Comparison of ENCODE assay signal across 7 mouse cellular contexts in the genomic region with DNA sequence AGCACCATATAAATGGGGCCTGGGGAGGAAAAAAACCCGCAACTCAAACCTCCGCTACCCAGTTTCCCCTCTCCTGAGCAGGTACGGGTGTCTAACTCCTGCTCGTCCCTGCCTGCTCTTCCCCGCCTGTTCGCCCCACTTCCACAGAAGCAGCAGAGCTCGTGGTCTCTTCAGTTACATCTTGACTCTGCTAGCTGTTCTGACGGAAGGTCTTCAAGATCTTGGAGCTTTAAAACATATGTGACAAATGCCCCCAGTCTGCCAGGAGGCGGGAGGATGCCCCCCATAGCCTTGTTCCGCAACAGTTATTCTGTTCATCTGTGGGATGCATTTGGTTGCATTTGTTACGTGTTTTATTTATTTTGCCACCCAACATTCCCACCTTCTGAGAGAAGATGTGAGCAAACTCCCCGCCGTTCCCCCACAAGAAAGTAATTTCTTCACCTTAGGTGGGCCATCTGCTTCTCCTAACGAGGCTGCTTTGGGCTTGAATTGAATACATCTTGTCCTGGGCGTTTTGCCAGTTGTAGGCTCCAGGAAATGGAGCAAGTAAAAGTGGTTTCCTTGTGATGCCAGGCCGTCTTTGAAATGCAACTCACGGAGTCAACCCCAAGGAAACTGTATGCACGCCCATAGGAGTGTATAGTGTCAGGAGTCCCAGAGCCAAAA. TPM values are rescaled to one million over a fixed set of nuclear protein-coding genes. Genes with fewer than 3 reads are reported as not detected.
DNase-seq lines count a peak whose midpoint lies in the region; ATAC-seq and TF ChIP-seq lines count a peak whose summit lies in the region.

No protein-coding gene starts in this region.

- H3K27ac ChIP-seq in midbrain, embryonic 14.5 days (replicated peaks; ENCODE audit: low read depth, low read length) = no peak overlapping the region
- no peak overlapping the region for H3K27ac ChIP-seq in midbrain, embryonic 13.5 days
- H3K27ac ChIP-seq in liver, postnatal 0 days (ENCODE audit: low read depth) = peak overlapping the region; percentile 62

- H3K4me2 ChIP-seq in midbrain, embryonic 14.5 days (ENCODE audit: low read length) = no peak overlapping the region
- H3K4me2 ChIP-seq in midbrain, embryonic 13.5 days (replicated peaks) = no peak overlapping the region
- H3K4me2 ChIP-seq in liver, postnatal 0 days (ENCODE audit: low read depth, low read length) = 0 out of 2 replicates have a peak overlapping the region, but pooled peaks have one; percentile 1

- no peaks in the 10 kb centered on the region for H3K36me3 ChIP-seq in midbrain, embryonic 14.5 days (ENCODE audit: control insufficient read depth, insufficient read depth, low read length)
- no peaks in the 10 kb centered on the region for H3K36me3 ChIP-seq in midbrain, embryonic 13.5 days
- no peaks in the 10 kb centered on the region for H3K36me3 ChIP-seq in liver, postnatal 0 days (replicated peaks; ENCODE audit: insufficient read depth, low read length)

- H3K4me3 ChIP-seq in midbrain, embryonic 14.5 days (replicated peaks; ENCODE audit: low read depth, low read length) = no peak overlapping the region
- H3K4me3 ChIP-seq in midbrain, embryonic 13.5 days (replicated peaks) = no peak overlapping the region
- H3K4me3 ChIP-seq in liver, postnatal 0 days (ENCODE audit: low read depth, low read length) = peak overlapping the region; percentile 9

- H3K9ac ChIP-seq in midbrain, embryonic 14.5 days (replicated peaks; ENCODE audit: low read length) = no peak overlapping the region
- H3K9ac ChIP-seq in midbrain, embryonic 13.5 days (replicated peaks) = no peak overlapping the region
- H3K9ac ChIP-seq in liver, postnatal 0 days (replicated peaks) = no peak overlapping the region

- WGBS in midbrain, embryonic 14.5 days = 72% methylated on average over 18 of the region's 18 CpGs
- WGBS in midbrain, embryonic 13.5 days = 64% methylated on average over 18 of the region's 18 CpGs
- WGBS in liver, postnatal 0 days (ENCODE audit: insufficient replicate concordance) = 49% methylated on average over 18 of the region's 18 CpGs

- ATAC-seq in midbrain, embryonic 14.5 days (ENCODE audit: low FRiP score, low TSS enrichment) = no peak
- ATAC-seq in midbrain, embryonic 13.5 days = no peak
- no peak for ATAC-seq in liver, postnatal 0 days

- intact Hi-C loops in gastrocnemius, postnatal 14 days (cut with DNase I; ENCODE audit: low total_unique reads) = loop anchor here (10.0 kb wide), 1 partner anchor 359 kb away; no protein-coding TSS in a partner anchor

- 0 out of 2 replicates have a peak, but pooled peaks cover 3% of the 10 kb centered on the region for H3K4me1 ChIP-seq in midbrain, embryonic 14.5 days (ENCODE audit: control insufficient read depth, insufficient read depth, low read length)
- H3K4me1 ChIP-seq in midbrain, embryonic 13.5 days (replicated peaks) = 0 out of 2 replicates have a peak, but pooled peaks cover 4% of the 10 kb centered on the region
- no peaks in the 10 kb centered on the region for H3K4me1 ChIP-seq in liver, postnatal 0 days (ENCODE audit: insufficient read depth)

- H3K9me3 ChIP-seq in midbrain, embryonic 14.5 days (ENCODE audit: control insufficient read depth, low read length) = no peaks in the 10 kb centered on the region
- no peaks in the 10 kb centered on the region for H3K9me3 ChIP-seq in midbrain, embryonic 13.5 days
- no peaks in the 10 kb centered on the region for H3K9me3 ChIP-seq in liver, postnatal 0 days (ENCODE audit: low read length)

- TF ChIP-seq CTCF in liver, postnatal 0 days (IDR thresholded peaks at IDR 0.05; ENCODE audit: low read depth) = no peak

- H3K27me3 ChIP-seq in midbrain, embryonic 14.5 days (ENCODE audit: control insufficient read depth, insufficient read depth, low read length) = no peaks in the 10 kb centered on the region
- no peaks in the 10 kb centered on the region for H3K27me3 ChIP-seq in midbrain, embryonic 13.5 days
- no peaks in the 10 kb centered on the region for H3K27me3 ChIP-seq in liver, postnatal 0 days (ENCODE audit: insufficient read depth, low read length)

- DNase-seq in midbrain, embryonic 14.5 days = peak; percentile 66
- DNase-seq in cerebellum, adult 8-10 months = peak; percentile 65
- DNase-seq in frontal cortex, postnatal 36 days (ENCODE audit: low spot score in 2 of 2) = peak; percentile 71 to 80
- DNase-seq in liver, postnatal 0 days = peak; percentile 33
- DNase-seq in adipocyte (ENCODE audit: low spot score) = no peak
- no peak for DNase-seq in gastrocnemius, postnatal 14 days

- no peak for TF ChIP-seq EP300 in liver, postnatal 0 days (IDR thresholded peaks at IDR 0.05; ENCODE audit: low read depth)

RNA-seq across cellular contexts. Expression of a gene that starts 19.8 kb away (rescaled TPM):
- polyA plus RNA-seq in midbrain, embryonic 14.5 days (2014; fragmentation: Nextera tagmentation; extraction: Ambion mirVana) = 4.3 and 9.6 TPM in 2 replicates
- 2.5 and 3.3 TPM in 2 replicates for polyA plus RNA-seq in midbrain, embryonic 13.5 days (2015; fragmentation: Nextera tagmentation; extraction: Ambion mirVana)
- polyA plus RNA-seq in liver, postnatal 0 days (2015; fragmentation: Nextera tagmentation; extraction: Ambion mirVana) = 1.6 TPM in 2 replicates
- total RNA-seq in gastrocnemius, postnatal 14 days (2021) = not detected

RNA-seq across cellular contexts. Expression of a gene that starts 51.8 kb away (rescaled TPM):
- polyA plus RNA-seq in midbrain, embryonic 14.5 days (2014; fragmentation: Nextera tagmentation; extraction: Ambion mirVana) = 41.6 and 52.2 TPM in 2 replicates
- polyA plus RNA-seq in midbrain, embryonic 13.5 days (2015; fragmentation: Nextera tagmentation; extraction: Ambion mirVana) = 61.5 and 76.2 TPM in 2 replicates
- polyA plus RNA-seq in liver, postnatal 0 days (2015; fragmentation: Nextera tagmentation; extraction: Ambion mirVana) = 9.7 and 11.8 TPM in 2 replicates
- 10 to 100 TPM; 16.7 to 26.8 TPM for total RNA-seq in gastrocnemius, postnatal 14 days (2021)

Comparison
In these comparisons a context has a peak if more than half of its experiments do, and no peak if none do; other contexts are left out.
1. DNase-seq: peak in midbrain, embryonic 14.5 days (single experiment), cerebellum, adult 8-10 months (single experiment), frontal cortex, postnatal 36 days (2 of 2) and liver, postnatal 0 days (single experiment); none in adipocyte (single experiment) and gastrocnemius, postnatal 14 days (single experiment).